Mouse (Mus musculus): Measurements from ENCODE around the gene Prmt1. TPM values are rescaled to one million over a fixed set of nuclear protein-coding genes. Genes with fewer than 3 reads are reported as not detected.

Gene Prmt1
- total and polyA plus RNA-seq, 2 experiments from 2014 or later, result 208 to 598 TPM

GRCm38 (mm10) chr7:44981539-44981938 lies 4.8 kb downstream of the Prmt1 start:
- no peaks in the 10 kb centered on the region for H3K27me3 ChIP-seq (ENCODE audit: insufficient read depth, low read length)
- H3K27ac ChIP-seq (ENCODE audit: low read depth, low read length), result no peak overlapping the region
- no peaks in the 10 kb centered on the region for H3K9me3 ChIP-seq (ENCODE audit: low read length)
- DNase-seq (no peak), ATAC-seq (no peak)
- no peak for TF ChIP-seq CTCF (IDR thresholded peaks at IDR 0.05; ENCODE audit: low read depth)
- H3K4me3 ChIP-seq (ENCODE audit: low read depth, low read length), result no peak overlapping the region
- peaks cover 9% of the 10 kb centered on the region; the same call in 1 of the 2 replicates for H3K4me1 ChIP-seq (ENCODE audit: insufficient read depth)
- WGBS, result 96% methylated on average over 8 of the region's 8 CpGs
- H3K4me2 ChIP-seq (ENCODE audit: low read depth), result no peak overlapping the region
- H3K36me3 ChIP-seq (ENCODE audit: insufficient read depth), result peaks cover 59% of the 10 kb centered on the region
- H3K9ac ChIP-seq, result no peak overlapping the region

GRCm38 (mm10) chr7:44978300-44978699 lies 8.1 kb downstream of the Prmt1 start:
- peak; percentile 50 for TF ChIP-seq CTCF (IDR thresholded peaks at IDR 0.05; ENCODE audit: low read depth)
- Histone ChIP-seq H3K9me3 (ENCODE audit: low read length) (no peaks in the 10 kb centered on the region), H3K4me3 (ENCODE audit: low read depth, low read length) (no peak overlapping the region), H3K36me3 (ENCODE audit: insufficient read depth) (peaks cover 61% of the 10 kb centered on the region), H3K9ac (no peak overlapping the region), H3K4me1 (ENCODE audit: insufficient read depth) (peaks cover 4% of the 10 kb centered on the region; the same call in 1 of the 2 replicates), H3K27ac (ENCODE audit: low read depth, low read length) (no peak overlapping the region), H3K27me3 (ENCODE audit: insufficient read depth, low read length) (no peaks in the 10 kb centered on the region), H3K4me2 (ENCODE audit: low read depth) (no peak overlapping the region)
- 89% methylated on average over 3 of the region's 3 CpGs for WGBS
- no peak for DNase-seq
- ATAC-seq, result no peak

GRCm38 (mm10) chr7:44975117-44975419 lies 11.3 kb downstream of the Prmt1 start:
- H3K27ac ChIP-seq (ENCODE audit: low read depth, low read length), result peak overlapping the region; percentile 93
- H3K4me2 ChIP-seq (ENCODE audit: low read depth), result peak overlapping the region; percentile 80
- 14% methylated on average over 6 of the region's 6 CpGs for WGBS
- ATAC-seq (no peak), DNase-seq (no peak)
- H3K9ac ChIP-seq, result no peak overlapping the region
- H3K27me3 ChIP-seq (ENCODE audit: insufficient read depth, low read length), result no peaks in the 10 kb centered on the region
- H3K4me1 ChIP-seq (ENCODE audit: insufficient read depth), result peaks cover 22% of the 10 kb centered on the region; the same call in 1 of the 2 replicates
- H3K9me3 ChIP-seq (ENCODE audit: low read length), result no peaks in the 10 kb centered on the region
- H3K4me3 ChIP-seq (ENCODE audit: low read depth, low read length), result no peak overlapping the region
- no peak for TF ChIP-seq CTCF (IDR thresholded peaks at IDR 0.05; ENCODE audit: low read depth)
- peaks cover 38% of the 10 kb centered on the region for H3K36me3 ChIP-seq (ENCODE audit: insufficient read depth)

GRCm38 (mm10) chr7:44974383-44975116 lies 11.8 kb downstream of the Prmt1 start, which contains the start of gene Cpt1c:
Gene Cpt1c (minus strand): TSS chr7:44974851.
- Histone ChIP-seq H3K4me3 (ENCODE audit: low read depth, low read length) (peak within 1 kb of the TSS; percentile 56), H3K9me3 (ENCODE audit: low read length) (no peaks in the 10 kb centered on the region), H3K27ac (ENCODE audit: low read depth, low read length) (peak within 1 kb of the TSS; percentile 93), H3K4me2 (ENCODE audit: low read depth) (peak within 1 kb of the TSS; percentile 80), H3K4me1 (ENCODE audit: insufficient read depth) (peaks cover 22% of the 10 kb centered on the region; the same call in 1 of the 2 replicates), H3K36me3 (ENCODE audit: insufficient read depth) (peaks cover 33% of the 10 kb centered on the region), H3K9ac (peak within 1 kb of the TSS; percentile 77), H3K27me3 (ENCODE audit: insufficient read depth, low read length) (no peaks in the 10 kb centered on the region)
- DNase-seq, result peak; percentile 94
- TF ChIP-seq CTCF (IDR thresholded peaks at IDR 0.05; ENCODE audit: low read depth), result peak; percentile 15; the same call in 1 of the 2 replicates
- peak; percentile 38 for ATAC-seq
- WGBS, result 1% methylated on average over 22 of the region's 22 CpGs

- Histone ChIP-seq H3K36me3 (ENCODE audit: insufficient read depth) (peaks cover 26% of the 10 kb centered on the region), H3K9ac (peak overlapping the region; percentile 77), H3K4me2 (ENCODE audit: low read depth) (peak overlapping the region; percentile 80), H3K4me3 (ENCODE audit: low read depth, low read length) (peak overlapping the region; percentile 56), H3K27ac (ENCODE audit: low read depth, low read length) (peak overlapping the region; percentile 93), H3K9me3 (ENCODE audit: low read length) (no peaks in the 10 kb centered on the region), H3K4me1 (ENCODE audit: insufficient read depth) (peaks cover 22% of the 10 kb centered on the region; the same call in 1 of the 2 replicates), H3K27me3 (ENCODE audit: insufficient read depth, low read length) (no peaks in the 10 kb centered on the region)
- ATAC-seq, result no peak
- DNase-seq, result no peak
- TF ChIP-seq CTCF (IDR thresholded peaks at IDR 0.05; ENCODE audit: low read depth), result no peak
- WGBS, result 31% methylated on average over 14 of the region's 14 CpGs
Measured at GRCm38 (mm10) chr7:44973415-44974130, 12.8 kb downstream of the Prmt1 start.

- H3K36me3 ChIP-seq (ENCODE audit: insufficient read depth), result peaks cover 18% of the 10 kb centered on the region
- no peaks in the 10 kb centered on the region for H3K9me3 ChIP-seq (ENCODE audit: low read length)
- no peaks in the 10 kb centered on the region for H3K27me3 ChIP-seq (ENCODE audit: insufficient read depth, low read length)
- DNase-seq, result no peak
- ATAC-seq, result no peak
- H3K4me2 ChIP-seq (ENCODE audit: low read depth), result peak overlapping the region; percentile 76
- peaks cover 22% of the 10 kb centered on the region; the same call in 1 of the 2 replicates for H3K4me1 ChIP-seq (ENCODE audit: insufficient read depth)
- peak overlapping the region; percentile 55 for H3K9ac ChIP-seq
- H3K4me3 ChIP-seq (ENCODE audit: low read depth, low read length), result peak overlapping the region; percentile 55
- 64% methylated on average over 7 of the region's 7 CpGs for WGBS
- TF ChIP-seq CTCF (IDR thresholded peaks at IDR 0.05; ENCODE audit: low read depth), result no peak
- peak overlapping the region; percentile 57 for H3K27ac ChIP-seq (ENCODE audit: low read depth, low read length)
Measured at GRCm38 (mm10) chr7:44971142-44971541, 15.2 kb downstream of the Prmt1 start.

- TF ChIP-seq CTCF (IDR thresholded peaks at IDR 0.05; ENCODE audit: low read depth), result no peak
- peaks cover 25% of the 10 kb centered on the region for H3K36me3 ChIP-seq (ENCODE audit: insufficient read depth)
- H3K27me3 ChIP-seq (ENCODE audit: insufficient read depth, low read length), result no peaks in the 10 kb centered on the region
- H3K27ac ChIP-seq (ENCODE audit: low read depth, low read length), result peak overlapping the region; percentile 57
- H3K4me3 ChIP-seq (ENCODE audit: low read depth, low read length), result peak overlapping the region; percentile 55
- H3K9ac ChIP-seq, result peak overlapping the region; percentile 55
- H3K4me1 ChIP-seq (ENCODE audit: insufficient read depth), result peaks cover 22% of the 10 kb centered on the region; the same call in 1 of the 2 replicates
- under 1% methylated on average over 36 of the region's 36 CpGs for WGBS
- DNase-seq (peak; percentile 96), ATAC-seq (peak; percentile 97)
- no peaks in the 10 kb centered on the region for H3K9me3 ChIP-seq (ENCODE audit: low read length)
- H3K4me2 ChIP-seq (ENCODE audit: low read depth), result peak overlapping the region; percentile 76
Measured at GRCm38 (mm10) chr7:44970231-44970691, 16.1 kb downstream of the Prmt1 start.
